Mouse (Mus musculus) C2C12 (cell line): ENCODE results near the gene Rtn1.

Experiments used
- CEBPB ChIP-seq: IDR thresholded peaks from one replicate; pipeline ENCODE4 v1.6.1; 2011; ENCODE audit warnings: low read depth, mild to moderate bottlenecking, control low read depth, moderate library complexity
- CTCF ChIP-seq: IDR thresholded peaks from one replicate; pipeline ENCODE4 v1.5.1; 2011; ENCODE audit not compliant: control insufficient read depth, insufficient read depth, insufficient read length
- FOSL1 ChIP-seq: IDR thresholded peaks from one replicate; pipeline ENCODE4 v1.8.0; 2011; ENCODE audit warnings: mild to moderate bottlenecking, low read length; ENCODE audit not compliant: poor library complexity, insufficient read depth, severe bottlenecking
- MAX ChIP-seq: IDR thresholded peaks from one replicate; pipeline ENCODE4 v1.6.1; 2011; ENCODE audit warnings: mild to moderate bottlenecking, control low read depth
- MYOD1 ChIP-seq: IDR thresholded peaks from one replicate; pipeline ENCODE4 v1.6.1; 2011; ENCODE audit warnings: low read depth; ENCODE audit not compliant: control insufficient read depth, insufficient read length
- MYOG ChIP-seq: IDR thresholded peaks from one replicate; pipeline ENCODE4 v1.6.1; 2011; ENCODE audit not compliant: control insufficient read depth, insufficient read length; ENCODE audit errors: extremely low read depth
- USF1 ChIP-seq: IDR thresholded peaks from one replicate; pipeline ENCODE4 v1.6.1; 2011; ENCODE audit warnings: low read depth, mild to moderate bottlenecking, control low read depth, moderate library complexity

- TF ChIP-seq CTCF (no peak), MAX (no peak), MYOG (no peak), MYOD1 (no peak), CEBPB (no peak), USF1 (no peak), FOSL1 (no peak)
Measured at GRCm38 (mm10) chr12:72251890-72252445, 156.9 kb downstream of the Rtn1 start.
